Mouse (Mus musculus) thymus, adult 2 months (tissue): Measurements from ENCODE around the gene Nacc2. TPM values are rescaled to one million over a fixed set of nuclear protein-coding genes. Genes with fewer than 3 reads are reported as not detected.

Experiments used
- DNase-seq: peaks from one replicate; pipeline ENCODE4 v3.0.0; 2021
- H3K27ac ChIP-seq: fragments of 200-500 bp; 2 replicates; pipeline ENCODE4 v1.5.1; 2012; ENCODE audit warnings: low read length, control low read depth; ENCODE audit not compliant: control insufficient read depth, insufficient read depth
- H3K27me3 ChIP-seq: fragments of 200-500 bp; 2 replicates; pipeline ENCODE4 v1.6.1; 2012; ENCODE audit warnings: mild to moderate bottlenecking, low read length, moderate library complexity, mixed read lengths; ENCODE audit not compliant: control insufficient read depth, insufficient read depth
- H3K36me3 ChIP-seq: fragments of 200-500 bp; 2 replicates; pipeline ENCODE4 v1.6.1; 2012; ENCODE audit warnings: mild to moderate bottlenecking, low read length, moderate library complexity; ENCODE audit not compliant: control insufficient read depth, insufficient read depth
- H3K4me1 ChIP-seq: fragments of 200-500 bp; replicated peaks from 2 replicates; pipeline ENCODE4 v1.6.1; 2012; ENCODE audit warnings: low read length; ENCODE audit not compliant: control insufficient read depth, insufficient read depth
- H3K4me3 ChIP-seq: fragments of 200-500 bp; 2 replicates; pipeline ENCODE4 v1.5.1; 2012; ENCODE audit warnings: mild to moderate bottlenecking, low read length, control low read depth, moderate library complexity; ENCODE audit not compliant: control insufficient read depth, insufficient read depth
- CTCF ChIP-seq: fragments of 200-500 bp; IDR thresholded peaks from 2 replicates; pipeline ENCODE4 v1.5.1; 2012; ENCODE audit warnings: mild to moderate bottlenecking, control low read depth, low read length, moderate library complexity, borderline replicate concordance; ENCODE audit not compliant: control insufficient read depth, poor library complexity, insufficient read depth; ENCODE audit errors: extremely low read depth
- POLR2A ChIP-seq: fragments of 200-500 bp; IDR thresholded peaks from 2 replicates; pipeline ENCODE4 v1.6.1; 2012; ENCODE audit warnings: mild to moderate bottlenecking, low read length, control low read depth, moderate library complexity; ENCODE audit not compliant: control insufficient read depth, poor library complexity, insufficient read depth; ENCODE audit errors: extremely low read depth
- WGBS: fragments of 180-500 bp; shearing (Covaris S2); methylation state at CpG from one replicate; pipeline ENCODE4 v1.1.7; 2018; 5-methylcytosine and 5-hydroxymethylcytosine counted together
- polyA plus RNA-seq: library from polyadenylated mRNA; depleted of rRNA; stranded (reverse); fragments of >200 nt; gene quantifications from 2 replicates; pipeline ENCODE4 v1.2.3, GENCODE M21; 2012

Nacc2 gene
- polyA plus RNA-seq, 1 experiment, result 12.6 TPM

- WGBS, result under 1% methylated on average over 60 of the region's 60 CpGs
- Histone ChIP-seq H3K4me1 (peaks cover 17% of the 10 kb centered on the region), H3K4me3 (peak overlapping the region; percentile 64), H3K27ac (no peak overlapping the region), H3K36me3 (no peaks in the 10 kb centered on the region), H3K27me3 (no peaks in the 10 kb centered on the region)
- TF ChIP-seq CTCF, result no peak
- no peak for TF ChIP-seq POLR2A
- DNase-seq, result no peak
These were observed 16.7 kb upstream of the Nacc2 start for GRCm38 (mm10) chr2:26139545-26140206.

GRCm38 (mm10) chr2:26139034-26139544 lies 16.1 kb upstream of the Nacc2 start:
- Histone ChIP-seq H3K27me3 (no peaks in the 10 kb centered on the region), H3K4me1 (peaks cover 17% of the 10 kb centered on the region), H3K27ac (no peak overlapping the region), H3K4me3 (peak overlapping the region; percentile 64; the same call in 1 of the 2 replicates), H3K36me3 (no peaks in the 10 kb centered on the region)
- WGBS, result 73% methylated on average over 7 of the region's 7 CpGs
- no peak for DNase-seq
- no peak for TF ChIP-seq CTCF
- no peak for TF ChIP-seq POLR2A

- no peaks in the 10 kb centered on the region for H3K27me3 ChIP-seq
- peaks cover 17% of the 10 kb centered on the region for H3K4me1 ChIP-seq
- H3K27ac ChIP-seq, result no peak overlapping the region
- TF ChIP-seq POLR2A, result no peak
- TF ChIP-seq CTCF, result no peak
- no peaks in the 10 kb centered on the region for H3K36me3 ChIP-seq
- H3K4me3 ChIP-seq, result peak overlapping the region; percentile 14; the same call in 1 of the 2 replicates
- 86% methylated on average over 31 of the region's 31 CpGs for WGBS
- no peak for DNase-seq
These were observed 15.4 kb upstream of the Nacc2 start for GRCm38 (mm10) chr2:26138252-26139033.

GRCm38 (mm10) chr2:26134591-26134990 lies 11.6 kb upstream of the Nacc2 start:
- TF ChIP-seq CTCF (no peak), POLR2A (no peak)
- H3K27me3 ChIP-seq, result no peaks in the 10 kb centered on the region
- no peaks in the 10 kb centered on the region for H3K36me3 ChIP-seq
- DNase-seq, result no peak
- no peak overlapping the region for H3K27ac ChIP-seq
- H3K4me3 ChIP-seq, result no peak overlapping the region
- peaks cover 20% of the 10 kb centered on the region for H3K4me1 ChIP-seq
- WGBS, result 95% methylated on average over 2 of the region's 2 CpGs

- 24% methylated on average over 25 of the region's 25 CpGs for WGBS
- Histone ChIP-seq H3K27me3 (no peaks in the 10 kb centered on the region), H3K36me3 (no peaks in the 10 kb centered on the region), H3K4me3 (no peak overlapping the region), H3K4me1 (0 out of 2 replicates have a peak, but pooled peaks cover 7% of the 10 kb centered on the region), H3K27ac (no peak overlapping the region)
- TF ChIP-seq CTCF (no peak), POLR2A (no peak)
- peak; percentile 9 for DNase-seq
These were observed 9.9 kb upstream of the Nacc2 start for GRCm38 (mm10) chr2:26132628-26133551.

GRCm38 (mm10) chr2:26131327-26131726 lies 8.3 kb upstream of the Nacc2 start:
- 98% methylated on average over 2 of the region's 2 CpGs for WGBS
- H3K4me3 ChIP-seq, result no peak overlapping the region
- no peak overlapping the region for H3K27ac ChIP-seq
- 0 out of 2 replicates have a peak, but pooled peaks cover 7% of the 10 kb centered on the region for H3K4me1 ChIP-seq
- TF ChIP-seq POLR2A (no peak), CTCF (no peak)
- no peaks in the 10 kb centered on the region for H3K36me3 ChIP-seq
- no peaks in the 10 kb centered on the region for H3K27me3 ChIP-seq
- no peak for DNase-seq

- Histone ChIP-seq H3K27me3 (no peaks in the 10 kb centered on the region), H3K27ac (no peak overlapping the region), H3K4me1 (0 out of 2 replicates have a peak, but pooled peaks cover 7% of the 10 kb centered on the region), H3K4me3 (no peak overlapping the region), H3K36me3 (no peaks in the 10 kb centered on the region)
- DNase-seq, result no peak
- 88% methylated on average over 3 of the region's 3 CpGs for WGBS
- TF ChIP-seq CTCF, result no peak
- TF ChIP-seq POLR2A, result no peak
These were observed 6.9 kb upstream of the Nacc2 start for GRCm38 (mm10) chr2:26129962-26130361.
